Mouse (Mus musculus) brain, adult 10 weeks (tissue): Measurements from ENCODE around the gene Ube2t. TPM values are rescaled to one million over a fixed set of nuclear protein-coding genes. Genes with fewer than 3 reads are reported as not detected.

Source experiments
- polyA plus RNA-seq: library from polyadenylated mRNA; stranded (reverse); fragments of 350-450 nt; fragmentation: Illumina TruSeq; extraction: RNeasy Lipid Tissue Mini Kit (QIAGEN cat#74804); gene quantifications from one replicate; pipeline ENCODE4 v1.2.3, GENCODE M21; 2015; ENCODE audit warnings: low read depth, low replicate concordance

Gene Ube2t
- polyA plus RNA-seq = 2.3 TPM

GRCm38 (mm10) chr1:134962053-134962803 lies at the start of gene Ube2t:
Gene Ube2t (plus strand): TSS chr1:134962565.

GRCm38 (mm10) chr1:134955637-134956176 lies 6.7 kb upstream of the Ube2t start, which contains the start of gene Ppp1r12b:
Gene Ppp1r12b (minus strand): TSS chr1:134955942.

Other genes starting within 250 kb of the Ube2t start
- gene Ppp1r12b, start 6.6 kb upstream of the Ube2t start, polyA plus RNA-seq = 34.2 TPM
- gene Lgr6, start 142.7 kb downstream of the Ube2t start, polyA plus RNA-seq = 2.0 TPM
- 1.2 TPM for gene Ptpn7, start 170.1 kb downstream of the Ube2t start, polyA plus RNA-seq
- gene Arl8a, start 184.3 kb downstream of the Ube2t start, polyA plus RNA-seq = 205 TPM
- 220 TPM for gene Gpr37l1, start 205.1 kb downstream of the Ube2t start, polyA plus RNA-seq